Mouse (Mus musculus) cerebellum, adult 9-10 months (tissue): ENCODE data around the gene Capn10.

Experiments used
- DNase-seq: peaks from one replicate; pipeline ENCODE4 v3.0.0; 2022

Gene Capn10

GRCm38 (mm10) chr1:92934182-92934827 lies at the start of gene Capn10:
Gene Capn10, plus strand, starts transcription at chr1:92934376.
- peak; percentile 96 for DNase-seq

GRCm38 (mm10) chr1:92888901-92889655 lies 45.1 kb upstream of the Capn10 start:
- no peak for DNase-seq

GRCm38 (mm10) chr1:92892791-92893190 lies 41.4 kb upstream of the Capn10 start:
- DNase-seq = peak; percentile 51

DNA sequence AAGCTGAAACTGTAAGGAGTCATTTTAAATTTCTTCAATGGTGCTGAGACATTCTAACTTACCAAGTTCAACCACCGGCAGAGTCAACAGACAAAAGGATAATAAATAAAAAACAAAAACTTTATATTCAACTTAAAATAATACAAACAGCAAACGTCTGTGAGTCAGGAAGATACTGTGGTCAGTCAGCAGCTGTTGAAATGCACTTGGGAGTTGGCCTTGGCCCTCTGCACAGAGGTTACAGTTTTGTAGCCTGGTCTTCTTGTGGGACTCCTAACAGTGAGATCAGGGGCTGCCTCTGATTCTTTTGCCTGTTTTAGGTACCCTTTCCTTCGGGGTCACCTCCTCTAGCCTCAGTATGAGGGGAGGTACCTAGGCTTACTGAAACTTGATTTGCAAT lies 40.3 kb upstream of the Capn10 start:
- DNase-seq = no peak

GRCm38 (mm10) chr1:92895089-92895488 lies 39.1 kb upstream of the Capn10 start:
- peak; percentile 92 for DNase-seq

GRCm38 (mm10) chr1:92902786-92903185 lies 31.4 kb upstream of the Capn10 start, which contains the start of gene Ankmy1:
Gene Ankmy1, minus strand, starts transcription at chr1:92902906.
- no peak for DNase-seq

- DNase-seq = no peak
Observed at GRCm38 (mm10) chr1:92903627-92904026, 30.5 kb upstream of the Capn10 start.

DNA sequence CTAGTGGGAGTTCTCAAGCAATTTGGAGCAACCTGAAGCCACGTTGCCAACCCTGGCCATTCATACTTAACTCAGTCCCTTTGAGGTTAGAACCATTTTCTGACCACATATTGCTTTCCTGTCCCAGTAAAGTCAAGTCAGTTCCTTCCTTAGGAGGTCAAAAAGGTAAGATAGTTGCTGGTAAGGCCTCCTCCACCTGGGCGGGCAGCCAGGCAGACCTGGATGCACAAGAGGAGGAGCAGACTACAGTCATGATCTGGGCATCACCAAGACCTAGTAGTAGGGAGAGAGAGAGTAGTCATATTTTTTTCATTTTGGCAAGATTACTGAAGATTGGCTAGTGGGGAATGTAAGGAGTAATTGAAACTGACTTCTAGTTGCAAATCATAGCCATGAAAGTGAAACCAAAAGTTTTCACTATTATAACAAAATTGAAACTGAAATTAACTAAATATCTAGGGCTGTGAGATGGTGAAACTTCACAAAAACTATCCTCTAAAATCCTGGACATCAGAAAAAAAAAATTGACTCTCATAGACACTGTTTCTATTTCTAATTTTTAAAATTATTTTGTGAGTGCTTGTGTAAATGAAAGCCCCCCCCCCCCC lies 28.4 kb upstream of the Capn10 start:
- peak; percentile 56 for DNase-seq

- DNase-seq = peak; percentile 92
Observed at GRCm38 (mm10) chr1:92906779-92907631, 27.2 kb upstream of the Capn10 start, which contains the start of gene Dusp28. Gene Dusp28, plus strand, starts transcription at chr1:92906981.

- peak; percentile 58 for DNase-seq
Observed at GRCm38 (mm10) chr1:92907632-92908360, 26.4 kb upstream of the Capn10 start.

- peak; percentile 56 for DNase-seq
Observed at GRCm38 (mm10) chr1:92908664-92909063, 25.5 kb upstream of the Capn10 start.

GRCm38 (mm10) chr1:92909068-92909467 lies 25.1 kb upstream of the Capn10 start:
- DNase-seq = peak; percentile 73

DNA sequence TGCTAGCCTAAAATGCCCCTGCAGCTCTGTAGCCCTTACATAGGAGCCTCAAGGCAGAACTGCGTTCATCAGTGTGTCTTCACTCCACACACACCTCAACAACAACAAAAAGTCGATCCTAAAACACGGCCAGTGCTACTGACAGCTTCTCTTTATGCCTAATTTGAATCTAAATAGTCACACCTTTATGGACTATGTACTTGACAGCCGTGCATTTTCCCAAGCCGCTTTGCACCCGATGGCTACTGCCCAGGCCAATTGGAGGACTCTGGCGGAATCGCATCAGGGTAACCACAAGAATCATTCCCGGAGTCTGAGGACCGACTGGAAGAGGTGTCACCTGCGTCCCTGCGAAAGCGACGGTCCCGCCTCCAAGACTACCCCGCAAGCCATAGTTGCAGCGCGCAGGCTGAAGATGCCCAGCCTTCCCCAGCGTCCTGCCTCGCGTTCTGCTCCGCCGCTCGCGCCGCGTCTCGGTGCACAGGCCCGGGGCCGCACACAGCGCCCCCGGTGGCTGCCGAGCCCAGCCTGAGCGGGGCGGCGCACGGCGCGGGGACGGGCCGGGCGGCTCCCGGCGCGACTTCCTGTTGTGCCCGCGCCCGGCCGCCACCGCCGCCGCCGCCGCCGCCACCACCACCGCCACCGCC lies 23.8 kb upstream of the Capn10 start, which contains the start of gene Rnpepl1:
Gene Rnpepl1 (plus strand): TSS at position 545 of the 647 bp plus-strand sequence.
- peak; percentile 84 for DNase-seq

- peak; percentile 75 for DNase-seq
Observed at GRCm38 (mm10) chr1:92910925-92911720, 23.1 kb upstream of the Capn10 start.

- DNase-seq = no peak
Observed at GRCm38 (mm10) chr1:92911721-92912138, 22.4 kb upstream of the Capn10 start.

- DNase-seq = no peak
Observed at GRCm38 (mm10) chr1:92912286-92912685, 21.9 kb upstream of the Capn10 start.

GRCm38 (mm10) chr1:92914239-92914638 lies 19.9 kb upstream of the Capn10 start:
- DNase-seq = no peak

DNA sequence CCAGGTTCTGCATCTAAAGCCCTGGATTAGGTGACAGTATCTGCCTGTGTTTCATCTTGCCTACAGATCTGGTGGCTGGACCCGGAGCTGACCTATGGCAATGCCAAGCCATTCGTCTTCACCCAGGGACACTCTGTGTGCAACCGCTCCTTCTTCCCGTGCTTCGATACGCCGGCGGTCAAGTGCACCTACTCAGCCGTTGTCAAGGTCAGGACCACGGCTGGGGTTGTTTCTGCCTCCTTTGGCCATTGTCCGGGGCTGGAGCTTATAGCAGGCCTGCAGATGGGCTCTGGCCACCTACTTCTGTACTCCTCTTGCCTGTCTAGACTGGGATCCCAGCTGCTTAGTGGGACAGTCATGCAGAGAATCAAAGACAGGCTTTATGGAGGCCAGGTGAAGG lies 19.2 kb upstream of the Capn10 start:
- no peak for DNase-seq

DNA sequence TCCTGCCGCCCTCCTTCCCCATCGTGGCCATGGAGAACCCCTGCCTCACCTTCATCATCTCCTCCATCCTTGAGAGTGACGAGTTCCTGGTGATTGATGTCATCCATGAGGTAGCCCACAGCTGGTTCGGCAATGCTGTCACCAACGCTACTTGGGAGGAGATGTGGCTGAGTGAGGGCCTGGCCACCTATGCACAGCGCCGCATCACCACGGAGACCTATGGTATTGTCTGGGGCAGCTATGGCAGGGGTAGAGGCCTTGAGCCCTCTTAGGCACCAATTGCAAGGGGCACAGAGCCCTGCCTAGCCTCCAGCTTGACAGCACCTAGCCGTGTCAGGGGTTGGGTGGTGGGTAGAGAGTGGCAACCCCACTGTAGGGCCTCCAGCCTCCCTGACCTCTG lies 17.5 kb upstream of the Capn10 start:
- DNase-seq = no peak

GRCm38 (mm10) chr1:92919151-92919550 lies 15.0 kb upstream of the Capn10 start:
- DNase-seq = no peak

DNA sequence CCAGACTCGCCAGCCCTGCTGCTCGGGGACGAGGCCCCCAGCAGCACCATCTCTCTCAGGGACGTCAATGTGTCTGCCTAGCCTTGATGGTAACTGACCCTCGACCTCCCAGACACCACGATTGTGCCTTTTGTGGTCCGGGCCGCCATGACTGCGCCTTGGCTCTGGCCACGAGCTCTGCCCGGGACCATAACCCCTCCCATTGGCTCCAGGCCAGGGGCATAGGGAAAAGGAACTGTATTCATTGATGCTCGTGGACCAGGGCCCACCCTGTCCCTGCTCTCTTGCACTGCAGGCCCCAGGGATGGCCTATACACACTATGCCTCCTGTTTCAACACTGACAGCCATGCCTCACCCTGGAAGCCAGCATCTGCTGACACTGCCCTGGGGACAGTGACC lies 14.4 kb upstream of the Capn10 start:
- no peak for DNase-seq
